Mouse (Mus musculus): ENCODE data around the gene Snrpn.
"Not testable (repeated sequence)": the region's sequence is repeated elsewhere in the genome, so short reads cannot be mapped to it uniquely, and the experiment has no call there.

Snrpn gene

DNA sequence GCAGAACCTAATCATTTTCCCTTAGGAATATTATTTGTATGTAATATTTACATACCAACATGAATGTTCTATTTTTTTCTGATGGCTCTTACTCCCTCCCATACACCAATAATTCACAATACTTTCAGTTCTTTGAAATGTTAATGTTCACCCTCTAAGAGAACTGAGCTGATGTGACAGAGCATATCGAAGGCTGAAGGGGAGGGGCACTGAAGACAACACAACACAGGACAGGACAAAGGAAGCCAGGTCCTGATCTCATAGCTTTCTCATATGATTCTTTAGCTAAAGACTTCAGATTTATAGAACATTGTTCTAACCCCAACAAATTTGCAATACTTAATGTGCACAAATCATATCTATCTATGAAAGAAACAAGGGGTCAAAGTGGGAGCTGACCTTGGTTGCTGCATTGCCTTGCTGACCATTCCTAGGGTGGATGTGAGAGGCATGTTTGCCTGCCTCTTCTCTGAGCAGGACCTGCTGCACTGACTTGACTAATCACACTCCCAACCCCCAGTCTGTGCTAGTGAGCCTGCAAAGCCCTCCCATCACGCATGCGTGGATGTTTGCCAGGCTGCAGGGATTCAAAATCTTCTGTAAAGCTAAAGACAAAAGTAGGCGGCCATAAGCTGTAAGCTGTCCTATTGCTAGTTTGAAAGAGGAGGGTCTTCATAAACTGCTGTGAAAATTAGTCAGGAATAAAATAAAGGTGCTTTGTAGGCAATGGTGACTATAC lies at the start of gene Snrpn:
Snrpn (minus strand) TSS at position 478 of the 739 bp plus-strand sequence.
- no peak for ATAC-seq (ENCODE audit: low TSS enrichment)

DNA sequence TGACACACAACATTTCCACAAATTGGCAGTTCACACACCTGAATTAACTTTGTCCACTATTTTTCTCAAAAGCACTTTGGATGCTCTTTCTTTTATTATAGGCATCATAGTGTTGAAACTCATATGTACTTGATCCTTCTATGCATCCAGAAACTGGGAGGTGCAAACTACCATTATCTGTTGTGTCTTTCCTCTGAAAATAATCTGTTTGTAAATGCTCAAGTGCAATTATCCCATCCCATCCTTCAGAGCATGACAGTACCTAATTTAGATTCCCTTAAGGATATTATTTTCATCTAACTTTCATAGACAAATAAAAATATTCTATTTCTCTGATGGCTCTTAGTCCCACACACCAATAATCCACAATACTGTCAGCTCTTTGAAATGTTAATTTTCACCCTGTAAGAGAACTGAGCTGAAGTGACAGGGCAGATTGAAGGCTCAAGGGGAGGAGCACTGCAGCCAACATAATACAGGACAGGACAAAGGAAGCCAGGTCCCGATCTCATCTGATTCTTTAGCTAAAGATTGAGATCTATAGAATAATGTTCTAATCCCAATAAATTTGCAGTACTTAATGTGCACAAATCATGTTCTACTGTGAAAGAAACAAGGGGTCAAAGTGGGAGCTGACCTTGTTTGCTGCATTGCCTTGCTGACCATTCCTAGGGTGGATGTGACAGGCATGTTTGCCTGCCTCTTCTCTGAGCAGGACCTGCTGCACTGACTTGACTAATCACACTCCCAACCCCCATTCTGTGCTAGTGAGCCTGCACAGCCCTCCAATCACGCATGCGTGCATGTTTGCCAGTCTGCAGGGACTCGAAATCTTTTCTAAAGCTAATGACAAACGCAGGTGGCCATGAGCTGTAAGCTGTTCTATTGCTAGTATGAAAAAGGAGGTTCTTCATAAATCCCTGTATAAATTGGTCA lies 30.5 kb upstream of the Snrpn start:
- ATAC-seq (ENCODE audit: low TSS enrichment) = no peak

DNA sequence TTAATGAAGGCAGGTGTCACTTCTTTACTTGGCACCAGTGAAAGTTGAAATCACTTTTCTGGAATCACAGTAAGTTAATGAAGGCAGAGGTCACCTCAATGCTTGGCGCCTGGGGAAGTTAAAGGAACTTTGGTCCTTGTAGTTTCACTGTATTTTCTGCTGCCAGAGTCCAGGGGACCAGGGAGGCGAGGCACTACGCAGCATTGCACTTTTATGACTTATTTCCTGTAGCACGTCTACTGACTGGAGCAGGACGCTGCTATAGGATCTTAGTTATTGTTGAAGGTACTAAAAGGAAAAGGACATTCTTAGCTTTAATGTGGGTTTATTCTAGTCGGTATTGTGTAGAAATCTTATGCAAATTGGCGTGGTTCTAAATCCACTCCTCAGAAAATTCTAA lies 14.7 kb downstream of the Snrpn start:
- no peak for ATAC-seq (ENCODE audit: low TSS enrichment)

GRCm38 (mm10) chr7:60123086-60123624 lies 16.9 kb downstream of the Snrpn start:
- ATAC-seq (ENCODE audit: low TSS enrichment) = not testable (repeated sequence)

- ATAC-seq (ENCODE audit: low TSS enrichment) = no peak
Measured at GRCm38 (mm10) chr7:60122434-60123085, 17.5 kb downstream of the Snrpn start.

DNA sequence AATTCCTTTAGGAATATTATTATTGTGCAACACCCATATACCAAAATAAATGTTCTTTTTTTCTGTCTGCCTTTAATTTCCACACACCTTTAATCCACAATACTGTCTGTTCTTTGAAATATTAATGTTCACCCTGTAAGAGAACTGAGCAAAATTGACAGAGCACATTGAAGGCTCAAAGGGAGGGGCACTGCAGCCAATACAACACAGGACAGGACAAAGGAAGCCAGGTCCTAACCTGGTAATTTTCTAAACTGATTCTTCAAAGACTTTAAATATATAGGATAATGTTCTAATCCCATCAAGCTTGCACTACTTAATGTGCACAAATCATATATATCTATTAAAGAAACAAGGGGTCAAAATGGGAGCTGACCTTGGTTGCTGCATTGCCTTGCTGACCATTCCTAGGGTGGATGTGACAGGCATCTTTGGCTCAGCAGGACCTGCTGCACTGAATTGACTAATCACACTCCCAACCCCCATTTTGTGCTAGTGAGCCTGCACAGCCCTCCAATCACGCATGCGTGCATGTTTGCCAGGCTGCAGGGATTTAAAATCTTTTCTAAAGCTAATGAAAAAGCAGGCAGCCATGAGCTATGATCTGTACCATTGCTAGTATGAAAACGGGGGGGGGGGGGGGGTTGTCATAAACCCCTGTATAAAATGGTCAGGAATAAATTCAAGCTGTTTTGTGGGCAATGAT lies 42.7 kb downstream of the Snrpn start:
- no peak for ATAC-seq (ENCODE audit: low TSS enrichment)

GRCm38 (mm10) chr7:60076301-60076700 lies 63.7 kb downstream of the Snrpn start:
- ATAC-seq (ENCODE audit: low TSS enrichment) = no peak

- no peak for ATAC-seq (ENCODE audit: low TSS enrichment)
Measured at GRCm38 (mm10) chr7:60047481-60048201, 92.4 kb downstream of the Snrpn start.

DNA sequence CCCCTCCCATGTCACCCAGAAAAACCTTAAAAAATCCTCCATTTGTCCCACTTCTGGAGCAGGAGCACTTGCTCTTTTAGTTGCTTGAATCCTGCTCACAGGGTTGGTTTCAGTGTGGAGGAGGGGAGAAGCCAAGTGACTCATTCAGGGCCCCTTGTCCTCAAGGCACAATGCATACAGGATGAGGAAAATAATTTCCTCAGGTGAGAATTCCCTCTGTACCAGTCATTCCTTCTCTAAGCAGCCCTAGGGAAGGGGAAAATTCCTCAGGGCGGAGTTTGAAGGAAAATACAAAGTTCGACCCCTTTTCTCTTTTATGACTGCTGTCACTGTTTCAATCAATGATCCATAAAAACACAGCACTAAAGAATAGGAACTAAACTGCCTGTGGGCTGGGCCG lies 126.8 kb downstream of the Snrpn start:
- ATAC-seq (ENCODE audit: low TSS enrichment) = no peak

- ATAC-seq (ENCODE audit: low TSS enrichment) = no peak
Measured at GRCm38 (mm10) chr7:60007727-60008360, 132.2 kb downstream of the Snrpn start.

GRCm38 (mm10) chr7:60006262-60006661 lies 133.8 kb downstream of the Snrpn start:
- no peak for ATAC-seq (ENCODE audit: low TSS enrichment)

- 0 out of 2 replicates have a peak, but pooled peaks have one; percentile 31 for ATAC-seq (ENCODE audit: low TSS enrichment)
Measured at GRCm38 (mm10) chr7:60004606-60005330, 135.3 kb downstream of the Snrpn start, which contains the start of the genes Snurf and Gm38393. Gene Snurf (minus strand): TSS chr7:60005049. Gene Gm38393 (minus strand): TSS chr7:60005064.

DNA sequence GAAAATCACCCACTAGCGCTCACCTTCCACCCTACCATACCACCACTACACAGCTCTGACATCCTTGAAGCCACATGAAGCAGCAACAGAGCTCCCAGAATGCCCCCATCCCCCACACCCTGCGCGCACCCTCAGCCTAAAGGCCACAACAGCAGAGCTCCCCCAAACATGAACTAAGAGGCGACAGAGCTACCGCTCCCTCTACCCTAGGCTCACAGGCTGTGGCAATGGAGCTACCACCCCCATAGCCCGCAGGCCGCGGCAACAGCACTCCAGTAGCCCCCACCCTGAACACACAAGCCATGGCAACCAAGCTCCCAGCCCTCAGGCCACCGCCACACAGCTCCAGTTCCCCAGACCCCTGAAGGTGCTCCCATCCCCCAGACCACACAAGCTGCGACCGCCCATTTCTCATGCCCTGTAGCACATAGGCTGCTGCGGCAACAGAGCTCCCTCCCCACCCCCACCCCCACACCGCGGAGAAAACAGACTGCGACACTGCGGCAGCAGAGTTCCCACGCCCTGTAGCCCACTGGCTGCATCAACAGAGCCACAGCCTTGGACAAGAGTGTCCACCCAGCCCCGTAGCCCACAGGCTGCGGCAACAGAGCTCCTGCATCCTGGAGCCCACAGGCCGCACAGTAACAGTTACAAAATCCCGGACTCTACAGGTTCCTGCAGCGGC lies 136.0 kb downstream of the Snrpn start:
- peak; percentile 54 for ATAC-seq (ENCODE audit: low TSS enrichment)

DNA sequence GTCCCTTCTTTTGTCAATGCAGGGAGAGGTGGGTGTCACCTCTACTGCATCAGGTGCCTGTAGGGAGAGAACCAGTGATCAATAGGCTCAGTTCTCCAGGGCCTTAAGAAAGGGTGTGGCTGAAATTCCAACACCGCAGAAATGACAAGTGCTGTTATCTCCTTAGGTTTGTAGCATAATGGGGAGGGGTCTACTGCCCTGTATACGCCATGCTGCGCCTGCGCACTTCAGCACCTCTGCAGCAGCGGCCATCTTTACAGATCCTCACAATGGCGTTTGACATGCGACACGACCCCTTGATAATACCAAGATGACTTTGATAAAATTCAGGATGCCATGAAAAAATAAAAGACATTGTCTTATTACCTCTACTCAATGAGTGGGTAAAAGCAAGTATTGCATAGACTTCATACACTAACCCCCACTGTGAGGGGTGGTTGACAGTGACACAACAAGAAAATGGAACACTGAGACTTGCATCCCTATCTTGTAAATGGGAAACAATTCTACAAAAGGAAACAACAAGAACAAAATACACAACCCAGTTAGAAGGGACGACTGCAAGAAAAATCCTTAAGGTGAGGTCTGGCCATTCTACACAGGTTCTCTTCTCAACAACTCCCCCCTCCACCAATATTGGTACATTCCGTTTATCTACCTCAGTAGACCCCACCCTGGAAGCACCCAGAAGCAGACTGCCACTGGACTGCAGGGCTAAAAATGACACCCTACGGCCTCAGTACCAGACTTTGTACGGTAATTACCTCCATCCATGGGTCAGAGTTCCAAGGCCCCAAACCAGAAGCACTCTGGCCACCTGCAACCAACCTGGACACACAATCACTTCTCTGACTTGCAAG lies 136.8 kb downstream of the Snrpn start:
- peak; percentile 42 for ATAC-seq (ENCODE audit: low TSS enrichment)

DNA sequence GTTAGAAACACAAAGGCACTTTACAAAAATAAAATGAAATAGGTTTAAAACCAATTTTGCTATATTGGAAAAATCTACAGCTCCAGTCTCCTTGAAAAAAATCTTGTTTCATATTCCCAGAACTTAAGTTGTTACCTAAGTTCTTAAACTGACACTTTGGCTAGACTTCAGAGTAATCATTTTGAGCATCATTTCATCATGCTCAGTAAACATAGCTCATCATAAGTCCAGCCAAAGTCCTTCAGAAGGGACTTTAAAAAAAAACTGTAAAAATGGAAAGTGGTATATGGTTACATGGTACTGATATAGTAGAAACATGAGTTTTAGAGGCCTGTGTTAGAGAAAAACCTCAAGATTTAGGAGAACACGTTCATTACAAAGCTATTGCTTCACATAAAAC lies 161.4 kb downstream of the Snrpn start:
- no peak for ATAC-seq (ENCODE audit: low TSS enrichment)
